Mouse (Mus musculus) lung, adult 2 months (tissue): ENCODE measurements at regions not wholly inside any gene's neighbourhood (a gene's known extent, or its start where the extent isn't known, plus 50 kb on each side); places are given as distances from the start of the nearest gene placed in this dataset.

Experiments used
- DNase-seq: peaks from one replicate; pipeline ENCODE4 v3.0.0; 2022
- H3K4me1 ChIP-seq: fragments of 200-500 bp; 2 replicates; pipeline ENCODE4 v1.6.1; 2011; ENCODE audit warnings: low read length; ENCODE audit not compliant: control insufficient read depth, insufficient read depth
- H3K4me3 ChIP-seq: fragments of 200-500 bp; replicated peaks from 2 replicates; pipeline ENCODE3; 2011; ENCODE audit warnings: low read depth, mild to moderate bottlenecking, control low read depth, low read length; ENCODE audit errors: extremely low read depth
- CTCF ChIP-seq: fragments of 200-500 bp; IDR thresholded peaks from 2 replicates; pipeline ENCODE4 v1.5.1; 2011; ENCODE audit warnings: mild to moderate bottlenecking, low read length, control low read depth; ENCODE audit not compliant: insufficient read depth
- POLR2A ChIP-seq: fragments of 200-500 bp; IDR thresholded peaks from 2 replicates; pipeline ENCODE4 v1.6.1; 2011; ENCODE audit warnings: low read depth, mild to moderate bottlenecking, control low read depth, low read length, borderline replicate concordance; ENCODE audit errors: extremely low read depth
- WGBS: fragments of 180-500 bp; shearing (Covaris S2); methylation state at CpG from one replicate; pipeline ENCODE4 v1.1.7; 2018; 5-methylcytosine and 5-hydroxymethylcytosine counted together

DNA sequence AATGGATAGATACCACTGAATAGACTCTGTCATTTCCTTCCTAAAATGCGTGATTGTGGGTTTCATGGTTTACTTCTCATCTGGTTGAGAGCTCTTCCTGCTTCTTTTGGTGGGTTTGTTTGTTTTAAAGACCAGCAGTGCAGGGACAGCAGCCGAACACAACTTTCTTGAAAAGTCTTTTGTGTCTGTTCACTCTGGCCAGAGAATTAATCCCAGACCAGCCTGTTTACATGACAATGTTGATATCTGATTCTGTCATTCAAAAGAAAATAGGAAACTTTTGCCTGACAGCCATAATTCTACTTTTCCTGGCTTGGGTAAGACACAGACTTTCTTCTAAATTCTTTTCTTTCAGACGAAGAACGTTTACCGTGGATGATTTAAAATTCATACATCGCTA lies 336.9 kb upstream of the Flrt2 start:
- Histone ChIP-seq H3K4me3 (no peak overlapping the region), H3K4me1 (no peaks in the 10 kb centered on the region)
- WGBS: 25% methylated on average over 6 of the region's 6 CpGs
- DNase-seq: no peak
- TF ChIP-seq CTCF (no peak), POLR2A (no peak)

DNA sequence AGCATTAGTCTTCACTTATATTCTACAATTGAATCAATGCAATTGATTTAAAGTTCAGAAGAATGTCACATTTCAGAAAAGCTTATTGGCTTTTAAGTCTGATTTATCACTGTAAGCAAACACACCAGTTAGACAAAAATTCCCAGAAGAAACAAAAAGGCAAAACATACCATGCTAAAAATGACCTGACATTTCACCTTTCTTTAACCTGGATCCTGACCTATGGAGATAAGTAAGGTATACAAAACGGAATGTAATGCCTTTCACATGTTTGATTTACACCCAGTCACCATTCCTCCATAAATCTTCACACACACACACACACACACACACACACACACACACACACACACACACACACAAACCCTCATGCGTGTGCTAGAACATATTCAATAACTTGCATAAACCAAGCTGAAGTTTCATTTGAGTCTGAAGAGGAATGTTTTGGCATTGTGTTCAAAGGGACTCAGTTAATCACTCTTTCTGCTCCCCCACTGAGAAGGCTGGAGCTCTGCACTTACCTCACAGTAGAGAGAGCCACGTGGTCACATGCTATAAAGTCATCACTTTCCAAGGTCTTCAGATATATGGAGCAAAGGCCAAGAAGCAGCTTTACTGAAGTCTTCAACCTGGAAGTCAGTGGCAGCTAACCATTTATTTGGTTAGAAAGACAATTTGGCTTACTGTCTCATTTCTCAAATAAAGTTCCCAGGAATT lies 307.6 kb upstream of the Flrt2 start:
- DNase-seq: no peak
- no peaks in the 10 kb centered on the region for H3K4me1 ChIP-seq
- H3K4me3 ChIP-seq: no peak overlapping the region
- WGBS: 32% methylated on average over 3 of the region's 3 CpGs
- no peak for TF ChIP-seq POLR2A
- TF ChIP-seq CTCF: no peak

DNA sequence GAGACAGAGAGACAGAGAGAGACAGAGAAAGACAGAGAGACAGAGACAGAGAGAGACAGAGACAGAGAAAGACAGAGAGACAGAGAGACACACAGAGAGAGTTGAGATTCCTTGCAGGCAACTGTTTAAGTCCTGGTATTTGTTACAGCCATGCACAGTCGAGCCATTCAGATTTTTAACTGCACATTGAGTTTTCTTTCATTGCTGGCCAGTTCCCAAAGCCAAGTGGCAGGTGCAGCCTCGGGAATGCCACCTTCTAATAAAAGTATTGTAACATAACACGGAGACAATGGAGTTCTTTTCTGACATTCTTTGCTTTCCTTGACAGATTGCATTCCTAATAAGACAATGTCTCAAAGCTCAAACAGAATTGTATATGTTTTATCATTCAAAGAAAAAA lies 306.3 kb upstream of the Flrt2 start:
- no peak for DNase-seq
- H3K4me1 ChIP-seq: no peaks in the 10 kb centered on the region
- WGBS: 40% methylated on average over 3 of the region's 3 CpGs
- H3K4me3 ChIP-seq: no peak overlapping the region
- TF ChIP-seq CTCF: no peak
- TF ChIP-seq POLR2A: no peak

DNA sequence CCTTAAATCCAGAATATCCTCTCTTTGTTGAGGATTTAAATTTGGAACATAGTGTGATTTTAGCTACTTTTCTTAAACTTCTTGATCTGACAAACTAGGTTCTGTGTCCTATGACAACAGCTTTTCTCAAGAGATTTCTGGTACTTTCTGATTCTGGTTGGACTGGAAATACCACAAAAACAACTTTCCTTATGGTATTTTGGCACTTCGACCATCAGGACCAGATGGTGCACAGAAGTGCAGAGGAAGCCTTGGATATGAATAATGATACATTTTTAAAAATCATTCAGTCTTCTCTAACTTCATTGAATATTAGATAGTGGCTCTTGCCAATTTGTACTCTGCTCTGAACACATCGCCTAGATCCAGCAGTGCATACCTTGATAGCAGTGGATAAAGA lies 303.8 kb upstream of the Flrt2 start:
- no peak for DNase-seq
- 87% methylated on average over 2 of the region's 2 CpGs for WGBS
- TF ChIP-seq POLR2A (no peak), CTCF (no peak)
- no peak overlapping the region for H3K4me3 ChIP-seq
- no peaks in the 10 kb centered on the region for H3K4me1 ChIP-seq

DNA sequence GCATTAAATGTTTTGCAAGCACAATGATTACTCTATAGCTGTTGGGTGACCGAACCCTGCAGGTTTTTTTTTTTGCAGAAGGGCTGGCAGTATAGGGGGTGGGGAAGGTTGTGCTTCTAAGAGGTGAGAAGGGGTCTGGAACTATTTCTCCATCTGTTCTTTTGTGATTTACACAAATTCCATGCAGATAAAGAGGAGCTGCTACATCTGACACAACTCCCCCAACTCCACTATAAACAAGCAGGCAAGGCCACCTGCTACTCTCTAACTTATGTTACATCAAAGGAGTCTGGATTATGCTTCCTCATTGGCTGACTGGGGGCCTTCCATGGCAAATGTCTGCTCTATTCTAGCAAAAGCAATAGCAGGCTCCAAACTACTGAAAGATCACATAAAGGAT lies 299.2 kb upstream of the Flrt2 start:
- H3K4me1 ChIP-seq: no peaks in the 10 kb centered on the region
- TF ChIP-seq CTCF (no peak), POLR2A (no peak)
- 76% methylated on average over 1 of the region's 1 CpGs for WGBS
- no peak for DNase-seq
- no peak overlapping the region for H3K4me3 ChIP-seq

DNA sequence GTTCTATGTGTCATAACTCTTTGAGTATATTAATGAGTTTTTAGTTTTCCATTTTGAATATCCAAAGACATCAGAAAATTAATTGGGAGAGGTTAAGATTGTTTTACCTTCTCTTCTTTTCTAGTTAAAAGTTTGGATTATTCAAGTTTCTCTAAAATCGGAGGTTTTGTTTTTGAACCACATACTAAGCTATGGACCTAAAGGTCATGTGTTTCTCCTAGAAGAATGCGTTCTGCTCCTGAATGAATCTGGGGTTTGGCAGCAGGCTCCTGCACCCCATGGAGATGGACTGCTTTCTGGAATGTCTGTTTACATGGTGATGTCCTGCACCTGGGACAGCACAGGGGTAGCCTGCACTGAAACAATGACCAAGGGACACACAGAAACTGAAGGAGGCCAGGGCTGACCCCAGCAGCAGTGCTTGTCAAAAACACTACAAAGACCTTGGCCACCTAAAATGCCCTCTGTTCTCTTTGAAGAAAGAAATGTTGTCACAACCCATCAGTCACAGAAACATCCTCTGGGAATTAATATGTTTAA lies 297.0 kb upstream of the Flrt2 start:
- Histone ChIP-seq H3K4me3 (no peak overlapping the region), H3K4me1 (no peaks in the 10 kb centered on the region)
- WGBS: 67% methylated on average over 2 of the region's 2 CpGs
- no peak for DNase-seq
- TF ChIP-seq CTCF (no peak), POLR2A (no peak)

DNA sequence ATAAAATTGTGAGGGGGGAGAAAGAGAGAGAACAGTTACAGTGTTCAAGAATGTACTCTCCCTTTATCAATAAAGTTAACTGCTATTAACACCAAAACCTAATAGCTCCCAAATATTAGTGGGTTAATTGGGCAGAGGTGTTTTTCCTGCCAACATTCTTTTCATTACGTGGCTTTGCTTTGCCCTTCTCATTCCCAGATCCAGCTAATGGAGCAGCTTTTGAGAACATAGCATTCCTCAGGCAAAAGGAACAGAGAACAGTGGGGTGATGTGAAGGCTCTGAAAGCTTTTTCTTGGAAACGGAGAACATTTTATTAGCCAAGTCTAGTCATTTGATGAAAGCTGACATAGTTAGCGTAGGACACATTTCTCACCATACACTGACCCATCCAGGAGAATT lies 271.2 kb upstream of the Flrt2 start:
- Histone ChIP-seq H3K4me3 (no peak overlapping the region), H3K4me1 (no peaks in the 10 kb centered on the region)
- 58% methylated on average over 3 of the region's 3 CpGs for WGBS
- no peak for DNase-seq
- TF ChIP-seq POLR2A (no peak), CTCF (no peak)

DNA sequence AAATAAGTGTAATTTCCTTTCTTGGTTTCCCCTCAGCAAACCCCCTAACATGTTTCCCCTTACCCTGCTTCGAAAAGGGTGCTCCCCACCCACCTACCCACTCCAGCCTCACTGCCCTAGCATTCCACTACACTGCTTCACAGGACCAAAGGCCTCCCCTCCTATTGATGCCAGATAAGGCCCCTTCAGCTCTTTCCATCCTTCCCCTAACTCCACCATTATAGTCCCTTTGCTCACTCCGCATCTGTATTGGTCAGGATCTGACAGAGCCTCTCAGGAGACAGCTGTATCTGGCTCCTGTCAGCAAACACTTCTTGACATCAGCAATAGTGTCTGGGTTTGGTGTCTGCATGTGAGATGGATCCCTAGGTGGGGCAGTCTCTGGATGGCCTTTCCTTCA lies 267.3 kb upstream of the Flrt2 start:
- DNase-seq: no peak
- no peak for TF ChIP-seq POLR2A
- no peak for TF ChIP-seq CTCF
- Histone ChIP-seq H3K4me1 (no peaks in the 10 kb centered on the region), H3K4me3 (no peak overlapping the region)
- WGBS: 55% methylated on average over 2 of the region's 2 CpGs

DNA sequence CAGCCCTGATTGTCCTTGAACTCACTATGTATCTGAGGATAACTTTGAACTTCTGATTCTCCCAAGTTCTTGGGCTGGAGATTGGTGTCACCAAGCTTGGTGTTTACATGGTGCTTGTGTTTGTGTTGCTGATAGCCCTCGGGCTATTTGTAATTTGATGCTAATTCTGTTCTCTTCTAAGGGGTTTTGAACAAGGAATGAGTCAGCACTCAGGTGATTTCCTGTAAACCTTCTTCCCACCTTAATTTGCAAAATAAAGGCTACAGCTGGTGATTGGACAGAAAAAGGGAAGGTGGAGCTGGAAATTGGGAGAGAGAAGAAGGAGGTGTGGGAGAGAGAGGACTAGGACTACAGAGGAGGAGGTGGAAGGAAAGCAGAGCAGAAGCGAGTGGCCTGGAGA lies 254.8 kb upstream of the Flrt2 start:
- no peak overlapping the region for H3K4me3 ChIP-seq
- no peak for TF ChIP-seq POLR2A
- no peak for TF ChIP-seq CTCF
- 55% methylated on average over 2 of the region's 2 CpGs for WGBS
- no peaks in the 10 kb centered on the region for H3K4me1 ChIP-seq
- no peak for DNase-seq

DNA sequence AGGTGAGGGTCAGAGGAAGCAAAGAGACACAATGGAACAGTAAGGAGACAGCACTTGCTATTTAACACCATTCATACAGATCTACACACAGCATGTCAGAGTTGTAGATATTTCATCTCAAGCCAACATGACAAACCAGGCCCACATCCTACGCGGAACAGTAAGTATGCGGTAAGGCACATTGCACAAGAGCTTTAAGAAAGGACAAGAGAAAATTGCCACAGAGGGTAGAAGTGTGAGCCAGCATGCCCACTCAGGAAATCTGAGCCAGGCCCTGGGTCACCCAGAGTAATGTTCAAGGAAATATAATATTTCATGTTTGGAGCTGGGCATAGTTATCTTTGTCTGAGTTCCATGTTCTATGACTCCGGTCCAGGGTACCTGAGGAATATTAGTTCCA lies 234.5 kb upstream of the Flrt2 start:
- no peak for DNase-seq

More for the DNA sequence above, 234.5 kb upstream of the Flrt2 start:
- Histone ChIP-seq H3K4me3 (no peak overlapping the region), H3K4me1 (no peaks in the 10 kb centered on the region)
- no peak for TF ChIP-seq CTCF
- TF ChIP-seq POLR2A: no peak
- 91% methylated on average over 4 of the region's 4 CpGs for WGBS
